Mouse (Mus musculus) C2C12 (cell line): ENCODE data around the gene Pank1. TPM values are rescaled to one million over a fixed set of nuclear protein-coding genes. Genes with fewer than 3 reads are reported as not detected.
A peak's percentile ranks its signal among the peaks of the same experiment; 100 is the strongest.

ENCODE experiments used
- H3K27me3 ChIP-seq: one replicate; pipeline ENCODE4 v1.6.1; 2011; ENCODE audit not compliant: control insufficient read depth, insufficient read depth, insufficient read length
- H3K36me3 ChIP-seq: one replicate; pipeline ENCODE4 v1.6.1; 2011; ENCODE audit not compliant: control insufficient read depth, insufficient read depth
- H3K4me3 ChIP-seq: one replicate; pipeline ENCODE4 v1.5.1; 2011; ENCODE audit warnings: mild to moderate bottlenecking, control low read depth; ENCODE audit not compliant: poor library complexity, insufficient read depth, severe bottlenecking
- H3K79me2 ChIP-seq: one replicate; pipeline ENCODE4 v1.6.1; 2011; ENCODE audit not compliant: control insufficient read depth, insufficient read depth
- H3K79me3 ChIP-seq: one replicate; pipeline ENCODE4 v1.6.1; 2011; ENCODE audit warnings: low read depth, control low read depth
- H3ac ChIP-seq: one replicate; pipeline ENCODE3; 2011; ENCODE audit warnings: low read depth; ENCODE audit not compliant: control insufficient read depth, insufficient read length
- CEBPB ChIP-seq: IDR thresholded peaks from one replicate; pipeline ENCODE4 v1.6.1; 2011; ENCODE audit warnings: low read depth, mild to moderate bottlenecking, control low read depth, moderate library complexity
- CTCF ChIP-seq: IDR thresholded peaks from one replicate; pipeline ENCODE4 v1.5.1; 2011; ENCODE audit not compliant: control insufficient read depth, insufficient read depth, insufficient read length
- FOSL1 ChIP-seq: IDR thresholded peaks from one replicate; pipeline ENCODE4 v1.8.0; 2011; ENCODE audit warnings: mild to moderate bottlenecking, low read length; ENCODE audit not compliant: poor library complexity, insufficient read depth, severe bottlenecking
- MAX ChIP-seq: IDR thresholded peaks from one replicate; pipeline ENCODE4 v1.6.1; 2011; ENCODE audit warnings: mild to moderate bottlenecking, control low read depth
- MYOD1 ChIP-seq: IDR thresholded peaks from one replicate; pipeline ENCODE4 v1.6.1; 2011; ENCODE audit warnings: low read depth; ENCODE audit not compliant: control insufficient read depth, insufficient read length
- MYOG ChIP-seq: IDR thresholded peaks from one replicate; pipeline ENCODE4 v1.6.1; 2011; ENCODE audit not compliant: control insufficient read depth, insufficient read length; ENCODE audit errors: extremely low read depth
- USF1 ChIP-seq: IDR thresholded peaks from one replicate; pipeline ENCODE4 v1.6.1; 2011; ENCODE audit warnings: low read depth, mild to moderate bottlenecking, control low read depth, moderate library complexity
- polyA plus RNA-seq: library from polyadenylated mRNA; unstranded; fragments of >200 nt; fragmentation: generic; extraction: Trizol; gene quantifications from one replicate; pipeline ENCODE4 v1.2.1, GENCODE M21; 2012; ENCODE audit warnings: missing spikeins

Gene Pank1
- polyA plus RNA-seq, 1 experiment = 5.1 TPM

- Histone ChIP-seq H3K79me2 (peaks cover 68% of the 10 kb centered on the region), H3K36me3 (no peaks in the 10 kb centered on the region), H3K4me3 (no peak overlapping the region), H3K79me3 (peaks cover 29% of the 10 kb centered on the region), H3K27me3 (no peaks in the 10 kb centered on the region), H3ac (no peak overlapping the region)
- TF ChIP-seq CEBPB = no peak
- no peak for TF ChIP-seq CTCF
- no peak for TF ChIP-seq FOSL1
- TF ChIP-seq USF1 = no peak
- TF ChIP-seq MYOG = no peak
- TF ChIP-seq MAX = no peak
- TF ChIP-seq MYOD1 = no peak
Observed at GRCm38 (mm10) chr19:34848164-34848563, 31.1 kb downstream of the Pank1 start.

DNA sequence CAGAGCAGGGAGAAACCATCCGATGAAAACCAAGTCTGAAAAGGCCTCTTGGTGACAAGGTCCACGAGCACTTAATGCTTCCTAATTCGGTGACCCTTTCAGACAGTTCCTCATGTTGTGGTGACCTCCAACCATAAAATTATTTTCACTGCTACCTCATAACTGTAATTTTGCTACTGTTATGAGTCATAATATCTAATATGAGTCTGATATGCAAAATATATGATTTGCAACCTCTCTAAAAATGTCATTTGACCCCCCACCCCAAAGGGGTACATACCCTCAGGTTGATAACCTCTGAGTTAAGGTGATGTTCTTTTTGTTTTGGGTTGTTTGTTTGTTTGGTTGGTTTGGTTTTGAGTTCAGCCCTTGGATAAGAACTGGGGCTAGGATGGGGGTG is 32.2 kb downstream of the Pank1 start:
- no peaks in the 10 kb centered on the region for H3K27me3 ChIP-seq
- no peaks in the 10 kb centered on the region for H3K36me3 ChIP-seq
- H3K4me3 ChIP-seq = no peak overlapping the region
- H3ac ChIP-seq = peak overlapping the region; percentile 1
- no peak for TF ChIP-seq CEBPB
- no peak for TF ChIP-seq MYOG
- TF ChIP-seq MAX = no peak
- no peak for TF ChIP-seq USF1
- TF ChIP-seq CTCF = no peak
- no peak for TF ChIP-seq FOSL1
- no peak for TF ChIP-seq MYOD1
- H3K79me2 ChIP-seq = peaks cover 68% of the 10 kb centered on the region
- H3K79me3 ChIP-seq = peaks cover 30% of the 10 kb centered on the region

DNA sequence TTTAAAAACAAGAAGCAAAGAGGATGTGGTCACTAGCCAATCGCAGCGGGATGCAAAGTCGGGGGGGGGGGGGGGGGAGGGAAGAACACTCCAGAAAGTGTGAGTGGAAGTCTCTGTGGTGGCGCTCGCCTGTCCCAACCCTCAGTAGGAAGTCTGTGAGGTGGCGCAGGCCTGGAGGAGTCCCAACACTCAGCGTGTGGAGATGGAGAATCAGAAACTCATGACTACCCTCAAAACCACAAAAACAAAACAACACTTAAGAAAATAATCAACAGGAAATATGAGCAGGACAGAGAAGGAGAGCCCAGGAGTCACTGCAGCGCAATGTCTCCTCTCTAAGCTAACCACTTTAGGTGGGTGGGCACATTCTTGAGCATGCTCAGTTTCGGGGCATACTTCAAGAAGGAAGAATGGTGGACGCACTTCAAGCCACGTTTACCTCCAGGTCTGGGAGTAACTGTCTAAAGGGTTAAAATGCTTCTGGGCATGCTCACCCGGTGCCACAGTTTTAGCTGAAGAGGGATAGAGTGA is 32.7 kb downstream of the Pank1 start:
- H3K4me3 ChIP-seq = no peak overlapping the region
- peaks cover 63% of the 10 kb centered on the region for H3K79me2 ChIP-seq
- H3K36me3 ChIP-seq = no peaks in the 10 kb centered on the region
- peaks cover 27% of the 10 kb centered on the region for H3K79me3 ChIP-seq
- TF ChIP-seq FOSL1 (no peak), MYOD1 (no peak), CTCF (no peak), MYOG (no peak), CEBPB (no peak), USF1 (no peak), MAX (no peak)
- peak overlapping the region; percentile 1 for H3ac ChIP-seq
- H3K27me3 ChIP-seq = no peaks in the 10 kb centered on the region

GRCm38 (mm10) chr19:34846005-34846404 is 33.2 kb downstream of the Pank1 start:
- Histone ChIP-seq H3K4me3 (no peak overlapping the region), H3K27me3 (no peaks in the 10 kb centered on the region), H3ac (peak overlapping the region; percentile 4), H3K36me3 (no peaks in the 10 kb centered on the region), H3K79me3 (peaks cover 23% of the 10 kb centered on the region), H3K79me2 (peaks cover 60% of the 10 kb centered on the region)
- TF ChIP-seq MAX = no peak
- TF ChIP-seq CEBPB = no peak
- no peak for TF ChIP-seq FOSL1
- no peak for TF ChIP-seq USF1
- TF ChIP-seq MYOG = no peak
- no peak for TF ChIP-seq MYOD1
- TF ChIP-seq CTCF = no peak

DNA sequence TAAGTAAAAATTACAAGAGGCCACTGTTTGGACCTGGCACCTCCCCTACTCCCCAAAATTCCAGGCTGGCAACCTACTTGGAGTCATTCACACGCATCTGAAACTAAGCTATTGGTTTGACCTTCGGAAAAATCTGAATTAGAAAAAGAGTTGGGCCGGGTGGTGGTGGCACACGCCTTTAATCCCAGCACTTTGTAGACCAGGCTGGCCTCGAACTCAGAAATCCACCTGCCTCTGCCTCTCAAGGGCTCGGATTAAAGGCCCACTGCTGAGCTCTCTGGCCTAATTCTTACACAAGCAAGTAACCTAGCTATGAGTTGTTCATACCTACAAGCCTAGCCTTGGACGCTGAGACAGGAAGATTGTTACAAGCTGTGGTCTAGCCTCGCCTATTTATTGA is 33.9 kb downstream of the Pank1 start:
- H3K27me3 ChIP-seq = no peaks in the 10 kb centered on the region
- peaks cover 56% of the 10 kb centered on the region for H3K79me2 ChIP-seq
- H3K79me3 ChIP-seq = peaks cover 22% of the 10 kb centered on the region
- H3K4me3 ChIP-seq = no peak overlapping the region
- no peak overlapping the region for H3ac ChIP-seq
- TF ChIP-seq FOSL1 = no peak
- TF ChIP-seq USF1 = no peak
- no peak for TF ChIP-seq MYOD1
- no peak for TF ChIP-seq CEBPB
- no peak for TF ChIP-seq MAX
- TF ChIP-seq CTCF = no peak
- TF ChIP-seq MYOG = no peak
- H3K36me3 ChIP-seq = no peaks in the 10 kb centered on the region
